Mouse (Mus musculus) kidney, adult 2 months (tissue): ENCODE measurements around the gene 4930453N24Rik. TPM values are rescaled to one million over a fixed set of nuclear protein-coding genes. Genes with fewer than 3 reads are reported as not detected.

ENCODE experiments used
- DNase-seq: peaks from one replicate; pipeline ENCODE4 v3.0.0; 2021
- H3K27ac ChIP-seq: fragments of 200-500 bp; 2 replicates; pipeline ENCODE4 v1.5.1; 2012; ENCODE audit warnings: low read depth, low read length, control low read depth, inconsistent platforms; ENCODE audit not compliant: insufficient read depth
- H3K27me3 ChIP-seq: fragments of 200-500 bp; replicated peaks from 2 replicates; pipeline ENCODE4 v1.6.1; 2012; ENCODE audit warnings: mild to moderate bottlenecking, moderate library complexity, low read length, inconsistent platforms; ENCODE audit not compliant: control insufficient read depth, insufficient read depth
- H3K36me3 ChIP-seq: fragments of 200-500 bp; 2 replicates; pipeline ENCODE4 v1.6.1; 2012; ENCODE audit warnings: mild to moderate bottlenecking, moderate library complexity, low read length, inconsistent platforms; ENCODE audit not compliant: control insufficient read depth, insufficient read depth
- H3K4me1 ChIP-seq: fragments of 200-500 bp; 2 replicates; pipeline ENCODE4 v1.6.1; 2011; ENCODE audit warnings: low read length; ENCODE audit not compliant: control insufficient read depth, insufficient read depth
- H3K4me3 ChIP-seq: fragments of 200-500 bp; 2 replicates; pipeline ENCODE4 v1.5.1; 2011; ENCODE audit warnings: mild to moderate bottlenecking, low read depth, low read length, control low read depth; ENCODE audit not compliant: insufficient read depth
- CTCF ChIP-seq: fragments of 200-500 bp; conservative IDR thresholded peaks from 2 replicates; pipeline ENCODE4 v1.5.1; 2011; ENCODE audit warnings: low read depth, mild to moderate bottlenecking, control low read depth, low read length, moderate library complexity, mixed read lengths; ENCODE audit not compliant: insufficient read depth, insufficient read length
- POLR2A ChIP-seq: fragments of 200-500 bp; IDR thresholded peaks from one replicate; pipeline ENCODE4 v1.6.1; 2011; ENCODE audit warnings: low read depth, low read length, control low read depth
- WGBS: fragments of 180-500 bp; shearing (Covaris S2); methylation state at CpG from one replicate; pipeline ENCODE4 v1.1.7; 2018; 5-methylcytosine and 5-hydroxymethylcytosine counted together
- polyA plus RNA-seq: library from polyadenylated mRNA; depleted of rRNA; stranded (reverse); fragments of >200 nt; gene quantifications from 2 replicates; pipeline ENCODE4 v1.2.3, GENCODE M21; 2012

Gene 4930453N24Rik
- polyA plus RNA-seq, 1 experiment, result 5.3 TPM

DNA sequence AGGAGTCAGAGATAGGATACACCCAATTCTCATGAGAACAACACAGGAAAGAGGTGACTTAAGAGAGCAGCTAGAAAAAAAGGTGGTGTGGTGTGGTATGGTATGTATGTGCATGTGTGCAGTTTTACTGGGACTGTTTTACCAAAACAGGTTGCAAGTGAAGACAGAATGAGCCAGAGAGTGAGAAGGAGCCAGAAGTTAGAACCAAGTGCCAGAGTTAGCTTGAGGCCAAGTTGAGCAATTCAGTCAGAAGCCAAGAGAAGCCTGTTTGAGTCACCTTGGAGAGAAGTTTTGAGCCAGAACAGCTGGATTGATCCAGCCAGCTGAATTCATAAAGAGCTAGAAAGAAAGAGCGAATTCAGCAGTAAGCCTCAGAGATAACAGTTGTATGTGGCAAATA is 4.6 kb upstream of the 4930453N24Rik start:
- 92% methylated on average over 1 of the region's 1 CpGs for WGBS
- no peaks in the 10 kb centered on the region for H3K27me3 ChIP-seq
- no peak overlapping the region for H3K4me3 ChIP-seq
- DNase-seq, result no peak
- H3K4me1 ChIP-seq, result no peaks in the 10 kb centered on the region
- no peak overlapping the region for H3K27ac ChIP-seq
- TF ChIP-seq POLR2A, result no peak
- TF ChIP-seq CTCF, result no peak
- no peaks in the 10 kb centered on the region for H3K36me3 ChIP-seq

DNA sequence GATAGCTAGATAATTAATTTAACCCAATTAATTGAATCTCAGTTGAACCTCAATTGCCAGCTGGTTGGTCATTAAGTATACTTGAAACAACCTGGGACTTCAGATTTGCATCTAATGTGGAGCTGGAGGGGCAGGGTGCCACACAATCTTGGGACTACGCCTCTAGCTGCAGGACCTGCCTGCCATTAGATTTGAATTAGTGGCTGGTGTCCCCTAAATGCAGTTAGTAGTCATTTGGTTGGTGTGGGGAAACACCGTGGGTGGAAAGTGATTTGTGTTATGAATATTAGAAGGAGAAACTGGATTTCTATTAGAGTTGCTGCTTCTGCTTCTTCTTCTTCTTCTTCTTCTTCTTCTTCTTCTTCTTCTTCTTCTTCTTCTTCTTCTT is 464 bp upstream of the 4930453N24Rik start:
- Histone ChIP-seq H3K36me3 (no peaks in the 10 kb centered on the region; the same call in 1 of the 2 replicates), H3K4me3 (no peak overlapping the region), H3K27ac (no peak overlapping the region), H3K27me3 (no peaks in the 10 kb centered on the region), H3K4me1 (no peaks in the 10 kb centered on the region)
- 94% methylated on average over 2 of the region's 2 CpGs for WGBS
- TF ChIP-seq POLR2A (no peak), CTCF (no peak)
- no peak for DNase-seq

DNA sequence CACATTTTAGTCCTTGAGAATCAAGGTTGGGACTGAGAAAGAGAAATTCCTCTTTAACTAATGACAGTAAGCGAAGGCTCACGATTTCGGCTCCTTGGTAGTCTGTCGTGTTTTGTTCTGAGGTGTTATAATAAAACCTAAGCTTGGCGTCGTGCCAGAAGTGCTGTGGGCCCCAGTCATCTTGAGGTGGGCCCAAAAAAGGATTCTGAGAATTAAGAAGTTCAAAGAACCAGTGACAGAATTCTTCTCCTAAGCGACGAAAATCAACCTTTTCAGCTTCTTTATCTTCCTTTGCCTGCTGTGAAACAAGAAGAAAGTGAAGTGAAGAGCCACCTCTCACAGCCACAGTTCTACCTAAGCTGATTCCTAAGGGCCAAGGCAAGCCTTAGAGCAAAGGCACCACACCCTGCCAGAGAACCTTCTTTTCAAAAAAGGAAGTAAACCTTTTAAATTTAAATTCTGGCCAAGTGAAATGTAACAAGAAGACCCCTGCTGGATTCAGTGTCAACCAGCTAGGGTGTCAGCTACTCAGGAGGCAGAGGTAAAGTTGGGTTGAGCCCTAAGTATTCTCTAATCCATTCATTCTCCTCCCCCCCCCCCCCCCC is 4.2 kb downstream of the 4930453N24Rik start:
- Histone ChIP-seq H3K4me3 (no peak overlapping the region), H3K4me1 (no peaks in the 10 kb centered on the region), H3K27ac (no peak overlapping the region), H3K36me3 (peaks cover 4% of the 10 kb centered on the region), H3K27me3 (no peaks in the 10 kb centered on the region)
- no peak for DNase-seq
- no peak for TF ChIP-seq POLR2A
- TF ChIP-seq CTCF, result no peak
- WGBS, result 90% methylated on average over 8 of the region's 8 CpGs

DNA sequence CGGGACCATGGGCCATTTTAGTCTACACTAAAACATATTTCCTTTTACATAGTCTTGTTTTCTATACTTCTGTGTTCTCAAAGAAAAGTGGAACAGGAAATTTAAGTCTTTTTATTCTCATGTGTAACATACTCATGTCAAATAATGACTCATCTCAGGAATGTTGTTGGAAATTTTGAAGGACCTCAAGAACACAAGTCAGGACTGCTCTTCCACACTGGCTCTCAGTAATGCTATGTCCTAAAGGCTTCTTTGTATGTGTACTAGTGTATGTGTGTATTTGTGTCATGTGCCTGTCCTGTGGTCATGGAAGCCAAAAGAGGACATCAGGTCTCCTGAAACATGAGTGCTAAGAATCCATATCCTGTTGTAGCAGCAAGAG is 11.7 kb downstream of the 4930453N24Rik start:
- Histone ChIP-seq H3K27me3 (no peaks in the 10 kb centered on the region), H3K27ac (no peak overlapping the region), H3K4me3 (no peak overlapping the region), H3K4me1 (no peaks in the 10 kb centered on the region), H3K36me3 (peaks cover 2% of the 10 kb centered on the region)
- 79% methylated on average over 1 of the region's 1 CpGs for WGBS
- DNase-seq, result no peak
- no peak for TF ChIP-seq CTCF

DNA sequence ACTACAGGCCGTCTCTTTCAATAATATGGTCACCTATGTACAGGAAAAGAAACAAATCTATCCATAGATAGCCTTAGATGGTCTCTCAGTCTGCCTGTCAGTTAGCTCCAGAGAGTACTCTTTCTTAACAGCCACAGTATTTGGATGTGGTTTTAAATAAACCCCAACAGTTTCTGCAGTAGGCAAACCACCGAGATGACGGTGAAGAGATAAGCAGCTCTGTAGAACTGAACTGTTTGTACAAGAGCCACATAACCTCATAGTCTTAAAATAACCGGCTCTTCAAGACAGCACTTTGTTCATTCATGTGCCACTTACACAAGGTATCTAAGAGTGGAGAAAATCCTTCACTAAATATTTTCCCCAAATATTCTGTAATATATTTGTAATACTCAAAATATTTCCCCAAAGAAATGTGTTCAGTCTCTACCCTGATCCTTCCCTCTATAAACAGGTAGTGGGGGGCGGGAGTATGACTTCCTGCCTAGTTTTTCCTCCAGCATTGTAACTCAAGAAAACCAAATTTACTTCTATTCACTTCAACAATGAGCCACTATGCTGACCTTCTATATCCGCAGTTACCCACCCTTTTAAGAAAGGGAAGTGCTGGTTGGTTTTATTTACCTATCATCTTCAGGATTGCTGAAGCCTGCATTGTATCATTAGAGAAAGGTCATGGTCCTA is 12.3 kb downstream of the 4930453N24Rik start:
- Histone ChIP-seq H3K36me3 (peaks cover 2% of the 10 kb centered on the region), H3K4me3 (no peak overlapping the region), H3K4me1 (no peaks in the 10 kb centered on the region), H3K27ac (no peak overlapping the region), H3K27me3 (no peaks in the 10 kb centered on the region)
- no peak for DNase-seq
- TF ChIP-seq POLR2A (no peak), CTCF (no peak)
- 46% methylated on average over 6 of the region's 6 CpGs for WGBS

DNA sequence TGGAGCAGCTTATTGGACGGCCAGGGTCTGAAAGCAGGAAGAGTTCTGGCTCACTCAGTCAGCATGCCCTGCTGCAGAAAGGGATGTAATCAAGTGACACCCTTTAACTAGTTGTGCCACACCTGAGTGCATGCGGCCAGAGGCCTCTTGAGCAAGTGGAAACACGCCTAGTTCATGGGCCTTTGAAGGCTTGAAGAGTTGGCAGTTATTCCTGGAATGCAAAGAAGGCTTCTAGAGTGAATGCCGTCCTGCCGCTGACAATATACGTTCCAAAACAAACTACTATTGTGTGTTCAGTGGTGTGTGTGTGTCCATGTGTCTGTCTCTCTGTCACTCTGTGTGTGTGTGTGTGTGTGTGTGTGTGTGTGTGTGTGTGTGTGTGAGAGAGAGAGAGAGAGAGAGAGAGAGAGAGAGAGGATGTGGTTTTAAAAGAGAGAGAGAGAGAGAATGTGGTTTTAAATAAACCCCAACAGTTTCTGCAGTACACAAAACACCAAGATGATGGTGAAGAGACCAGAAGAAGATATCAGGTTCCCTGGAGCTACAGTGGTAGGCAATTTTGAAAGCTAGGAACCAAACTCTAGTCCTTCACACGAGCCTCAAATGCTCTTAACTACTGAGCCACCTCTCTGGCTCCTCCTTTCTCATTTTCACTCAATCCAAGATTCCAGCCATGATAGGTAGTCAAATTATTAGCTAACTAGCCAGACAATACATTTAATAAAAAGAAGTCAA is 13.1 kb downstream of the 4930453N24Rik start:
- Histone ChIP-seq H3K36me3 (no peaks in the 10 kb centered on the region; the same call in 1 of the 2 replicates), H3K27ac (no peak overlapping the region), H3K4me3 (no peak overlapping the region), H3K27me3 (no peaks in the 10 kb centered on the region), H3K4me1 (no peaks in the 10 kb centered on the region)
- 51% methylated on average over 7 of the region's 7 CpGs for WGBS
- TF ChIP-seq CTCF (no peak), POLR2A (no peak)
- DNase-seq, result no peak

DNA sequence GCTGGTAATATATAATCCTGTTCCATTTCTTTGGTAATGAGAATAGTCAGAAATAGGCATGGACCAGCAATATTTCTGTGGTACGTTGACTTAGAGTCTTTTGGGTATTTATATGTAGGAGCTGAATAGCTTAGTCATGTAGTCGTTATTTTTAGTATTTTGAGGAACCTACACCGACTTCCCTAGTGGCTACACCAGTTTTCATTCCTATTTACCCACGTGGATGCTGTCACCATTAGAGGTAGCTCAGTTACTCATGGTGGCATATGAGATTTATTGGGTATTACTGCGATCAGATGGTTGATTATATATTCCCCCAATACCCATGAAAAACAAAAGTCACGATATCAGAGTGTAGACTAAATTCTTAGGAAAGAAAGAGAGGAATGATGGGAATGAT is 14.6 kb downstream of the 4930453N24Rik start:
- Histone ChIP-seq H3K27ac (no peak overlapping the region), H3K27me3 (no peaks in the 10 kb centered on the region), H3K36me3 (no peaks in the 10 kb centered on the region), H3K4me3 (no peak overlapping the region), H3K4me1 (no peaks in the 10 kb centered on the region)
- DNase-seq, result no peak
- no peak for TF ChIP-seq POLR2A
- TF ChIP-seq CTCF, result no peak
- WGBS, result 69% methylated on average over 6 of the region's 6 CpGs
